Mouse (Mus musculus) induced T-regulatory cell, adult 2 months (primary cell): Measurements from ENCODE around the gene Fam189a1.

Experiments used
- DNase-seq: peaks from one replicate; pipeline ENCODE4 v3.0.0-alpha.2; 2012; ENCODE audit warnings: low read depth

Gene Fam189a1

GRCm38 (mm10) chr7:65044280-65044679 lies 112.1 kb downstream of the Fam189a1 start:
- no peak for DNase-seq

DNA sequence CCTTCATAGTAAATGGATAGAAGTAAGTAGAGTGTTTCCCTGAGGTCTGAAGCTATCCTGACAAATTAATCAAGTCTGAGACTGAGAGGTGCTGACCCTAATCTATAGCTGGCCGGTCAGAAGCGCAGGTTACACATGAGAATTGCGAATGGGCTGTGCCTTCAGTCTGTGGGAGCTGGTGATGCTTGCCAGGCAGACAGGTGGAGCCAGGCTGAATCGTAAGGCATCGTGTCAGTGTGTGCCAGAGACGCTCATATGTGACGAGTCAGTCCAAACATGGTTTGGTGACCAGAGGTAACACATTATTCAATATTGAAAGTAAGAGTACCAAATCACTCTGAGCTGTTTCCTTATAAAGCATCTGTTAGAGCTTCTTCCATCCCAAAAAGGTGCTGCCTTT lies 115.3 kb downstream of the Fam189a1 start:
- no peak for DNase-seq

DNA sequence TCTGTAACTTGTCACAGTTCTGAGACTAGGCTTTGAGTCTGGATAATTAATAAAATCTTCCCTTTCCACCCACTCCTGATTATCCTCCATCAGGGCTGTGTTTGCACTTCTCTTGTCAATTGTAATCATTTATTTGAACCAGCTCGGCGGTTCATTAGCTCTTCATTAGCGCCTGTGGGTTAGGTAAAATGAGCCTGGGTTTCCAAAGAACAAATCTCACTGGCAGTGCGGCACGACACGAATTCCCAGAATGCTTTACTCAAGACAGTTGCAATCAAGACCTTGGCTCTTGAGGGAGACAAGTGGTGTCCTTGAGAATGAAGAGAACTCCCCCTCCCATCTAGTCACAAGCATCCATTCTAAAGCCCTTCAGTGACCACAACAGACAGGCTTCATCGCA lies 124.6 kb downstream of the Fam189a1 start:
- DNase-seq, result no peak

DNA sequence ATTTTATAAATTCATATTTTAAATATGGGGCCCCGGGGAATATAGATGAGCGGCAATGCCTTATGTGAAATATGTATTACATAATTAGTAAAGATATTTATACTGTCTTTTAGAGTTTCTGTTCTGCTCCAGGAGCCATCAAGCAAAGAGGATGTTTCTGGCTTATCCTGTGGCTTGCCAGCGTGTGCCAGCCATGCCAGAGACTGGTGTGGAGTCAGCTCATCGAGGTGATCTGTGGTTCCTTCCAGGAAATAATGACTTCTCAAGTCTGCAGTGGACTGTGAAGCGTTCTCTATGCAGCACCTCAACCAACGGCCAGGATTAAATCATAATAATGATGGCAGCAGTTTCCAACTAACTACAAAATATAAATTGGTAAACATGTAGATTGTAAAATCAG lies 125.2 kb downstream of the Fam189a1 start:
- no peak for DNase-seq

DNA sequence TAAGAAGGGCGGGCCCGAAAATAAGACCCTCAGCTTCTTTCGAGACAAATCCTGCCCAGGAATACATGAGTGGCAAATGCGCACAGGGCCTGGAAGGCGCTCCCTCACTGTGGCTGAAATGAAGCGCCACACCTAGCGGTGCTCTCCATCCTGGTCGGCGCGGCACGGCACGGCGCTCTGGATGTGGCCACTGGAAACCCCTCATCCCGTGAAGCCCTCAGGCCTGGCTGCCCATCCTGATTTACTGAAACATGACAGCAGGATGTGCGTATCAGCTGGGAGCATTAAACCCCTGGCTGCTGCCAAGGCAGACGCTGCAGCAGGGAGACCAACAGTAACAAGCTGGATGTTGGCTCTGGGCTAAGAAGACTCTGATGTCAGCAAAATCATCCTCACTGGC lies 126.4 kb downstream of the Fam189a1 start:
- no peak for DNase-seq

GRCm38 (mm10) chr7:65021298-65021697 lies 135.1 kb downstream of the Fam189a1 start:
- no peak for DNase-seq

DNA sequence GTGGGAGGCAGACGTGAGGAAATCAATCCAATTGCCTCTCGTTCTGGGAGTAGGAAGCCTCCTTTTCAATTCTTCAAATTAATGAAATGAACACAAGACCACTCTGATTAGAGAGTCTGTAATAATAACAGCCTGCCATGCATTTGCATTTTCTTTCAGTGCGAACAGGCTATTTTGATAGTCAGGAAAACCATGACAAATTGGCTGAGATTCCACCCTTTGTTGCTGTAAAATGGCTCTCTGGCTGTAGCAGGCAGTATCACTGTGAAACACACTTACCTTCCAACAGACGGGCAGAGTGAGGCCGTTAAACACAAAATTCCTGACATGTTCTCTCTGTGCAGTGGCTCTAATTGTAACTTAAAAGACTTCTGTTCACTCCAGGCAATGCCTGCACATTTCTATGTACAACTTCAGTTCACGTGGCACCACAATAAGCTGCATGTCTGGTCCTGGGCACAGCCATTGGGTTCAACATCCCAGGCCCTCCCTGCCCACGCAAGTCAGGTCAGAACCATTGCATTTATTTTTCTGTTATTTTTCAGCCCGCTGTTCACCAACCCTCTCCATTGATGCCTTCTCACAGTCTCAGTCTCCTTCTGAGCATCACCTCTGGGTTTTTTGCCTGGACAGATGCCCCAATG lies 138.2 kb downstream of the Fam189a1 start:
- DNase-seq, result no peak

- DNase-seq, result no peak
These were observed 139.0 kb downstream of the Fam189a1 start for GRCm38 (mm10) chr7:65017348-65017747.

- no peak for DNase-seq
These were observed 145.2 kb downstream of the Fam189a1 start for GRCm38 (mm10) chr7:65011133-65011532.

- DNase-seq, result no peak
These were observed 146.1 kb downstream of the Fam189a1 start for GRCm38 (mm10) chr7:65010275-65010674.

DNA sequence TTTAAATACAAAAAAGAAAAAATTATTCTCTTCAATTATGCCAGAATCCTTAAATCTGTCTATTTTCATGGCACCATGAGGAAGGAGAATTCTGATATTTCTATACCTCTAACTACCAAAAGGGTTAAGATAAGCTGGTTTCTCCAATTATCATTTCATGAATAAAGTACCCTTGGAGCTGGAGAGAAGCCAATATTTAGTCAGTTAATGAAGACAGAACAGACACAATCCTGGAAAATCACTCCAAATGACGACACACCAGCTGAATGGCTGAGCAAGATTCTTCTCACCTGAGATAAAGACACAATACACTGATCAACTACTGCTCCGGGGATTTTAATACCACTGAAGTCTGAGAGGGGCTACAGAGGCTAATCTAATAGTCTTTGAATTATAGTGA lies 150.6 kb downstream of the Fam189a1 start:
- no peak for DNase-seq

DNA sequence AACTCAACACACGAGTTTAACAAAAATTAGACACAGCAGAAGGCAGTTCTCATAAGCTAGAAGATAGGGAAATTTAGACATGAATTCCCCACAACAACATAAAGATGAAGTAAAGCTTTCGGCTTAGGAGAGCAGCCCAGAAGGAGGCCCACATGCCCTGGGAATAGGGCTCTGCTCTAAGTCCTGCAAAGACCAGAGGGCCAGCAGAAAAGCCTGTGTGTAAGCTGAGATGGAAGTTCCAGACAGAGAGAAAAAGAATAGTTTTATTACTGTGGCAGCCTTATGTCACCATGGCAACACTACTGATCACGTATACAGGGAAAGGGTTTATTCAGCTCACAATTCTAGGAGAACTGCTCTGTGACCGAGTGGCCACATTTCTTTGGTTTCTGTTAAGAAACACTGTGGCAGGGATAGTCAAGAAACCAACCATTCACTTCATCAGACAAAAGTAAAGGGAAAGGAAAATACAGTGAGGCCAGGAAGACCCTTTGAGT lies 156.6 kb downstream of the Fam189a1 start:
- DNase-seq, result no peak

DNA sequence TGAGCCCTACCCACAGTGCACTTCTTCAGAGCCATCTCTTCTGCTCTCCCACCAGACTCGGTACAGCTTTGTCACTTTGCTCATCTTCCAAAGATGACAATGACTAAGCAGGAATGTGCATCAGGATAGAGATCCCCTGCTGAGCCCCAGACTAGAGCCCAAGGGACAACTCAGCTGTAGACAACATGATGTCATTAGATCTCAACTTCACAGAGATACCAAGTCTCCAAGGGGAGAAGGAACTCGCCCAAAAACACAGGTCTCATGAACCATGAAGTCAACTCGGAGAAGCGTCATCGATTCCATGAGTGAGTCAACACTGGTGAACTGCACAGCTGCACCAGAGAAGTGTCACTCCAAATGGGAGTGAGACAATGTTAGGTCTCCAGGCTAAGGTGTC lies 158.6 kb downstream of the Fam189a1 start:
- DNase-seq, result no peak

GRCm38 (mm10) chr7:64995946-64996444 lies 160.4 kb downstream of the Fam189a1 start:
- DNase-seq, result no peak

DNA sequence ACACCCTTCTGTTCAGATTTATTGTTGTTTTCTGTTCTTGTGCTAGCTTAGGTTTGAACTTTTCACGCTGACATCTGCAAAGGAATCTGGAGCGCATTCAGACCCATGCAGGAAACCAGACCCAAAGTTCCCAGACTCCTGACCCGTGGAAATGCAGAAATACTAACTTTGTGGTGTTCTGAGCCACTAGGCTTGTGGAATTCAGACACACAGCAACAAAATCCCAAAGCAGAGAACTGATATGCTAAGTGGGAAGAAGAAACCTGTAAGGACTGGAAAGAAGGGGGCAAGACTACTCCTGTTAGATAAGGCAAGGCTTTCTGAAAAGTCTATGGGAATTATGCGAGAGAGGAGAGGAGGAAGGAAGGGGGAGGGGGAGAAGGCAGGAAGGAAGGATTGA lies 167.0 kb downstream of the Fam189a1 start:
- no peak for DNase-seq

- no peak for DNase-seq
These were observed 168.4 kb downstream of the Fam189a1 start for GRCm38 (mm10) chr7:64988015-64988414.

- no peak for DNase-seq
These were observed 171.8 kb downstream of the Fam189a1 start for GRCm38 (mm10) chr7:64984468-64985120.

DNA sequence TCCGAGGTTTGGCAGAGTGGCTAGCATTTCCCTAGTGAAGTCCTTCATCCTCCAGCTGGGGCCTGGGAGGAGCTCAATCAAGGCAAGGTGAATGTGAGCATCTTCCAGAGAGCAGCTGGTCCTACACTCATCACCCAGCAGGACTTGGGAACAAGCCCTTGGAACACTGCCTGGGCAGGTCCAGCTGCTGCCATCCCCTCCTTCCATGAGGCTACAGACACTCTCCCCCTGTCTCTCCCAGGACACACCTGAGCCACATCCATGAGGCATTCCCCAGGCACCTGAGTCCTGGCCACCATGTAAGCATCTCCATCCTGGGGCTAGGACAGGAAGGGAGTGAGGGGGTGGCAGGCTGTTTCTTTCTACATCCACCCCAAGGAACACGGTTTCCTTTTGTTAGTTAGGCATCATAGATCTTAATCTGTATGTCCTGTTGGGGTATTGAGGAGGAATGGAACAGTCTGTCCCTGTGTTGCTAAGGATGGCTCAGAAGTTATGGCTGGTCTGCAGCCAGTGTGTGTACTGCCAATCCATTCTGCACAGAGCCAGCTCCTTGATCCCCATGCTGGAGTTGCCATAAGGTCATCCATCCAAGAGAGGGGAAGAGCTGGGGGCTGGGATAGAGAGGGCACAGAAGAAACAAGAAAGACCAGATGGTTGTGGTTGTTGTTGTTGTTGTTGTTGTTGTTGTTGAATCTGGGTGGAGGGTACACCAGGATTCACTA lies 174.7 kb downstream of the Fam189a1 start:
- DNase-seq, result no peak

DNA sequence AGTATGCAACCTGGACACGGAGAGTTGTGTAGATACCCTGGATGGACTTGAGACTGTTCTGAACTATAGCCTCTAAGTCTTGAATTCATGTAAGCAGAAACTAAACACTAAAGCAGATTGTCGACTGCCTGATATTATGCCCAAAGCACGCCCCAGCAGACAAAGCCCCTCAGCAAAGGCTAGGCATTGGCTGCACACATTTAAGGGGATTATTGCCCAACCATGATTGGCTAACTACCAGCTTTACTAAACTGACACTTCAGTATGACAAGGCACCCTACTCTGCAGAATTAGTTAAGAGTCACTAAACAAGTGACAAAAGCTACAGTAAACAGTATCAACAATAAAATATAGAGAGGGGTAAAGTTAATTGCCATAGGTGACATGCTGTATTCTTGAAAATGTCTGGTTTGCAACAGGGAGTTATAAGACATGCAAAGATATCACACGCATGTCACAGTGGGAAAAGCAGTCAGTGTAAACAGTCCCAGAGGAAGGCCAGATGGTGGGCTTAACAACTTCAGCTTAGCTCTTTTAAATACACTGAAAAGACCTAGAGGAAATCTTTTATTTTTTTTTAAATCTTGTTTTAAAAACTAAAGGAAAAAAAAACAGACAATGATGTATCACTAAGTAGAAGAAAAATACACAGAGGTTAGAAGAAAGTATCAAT lies 182.6 kb downstream of the Fam189a1 start:
- no peak for DNase-seq

- no peak for DNase-seq
These were observed 194.2 kb downstream of the Fam189a1 start for GRCm38 (mm10) chr7:64962128-64962527.

DNA sequence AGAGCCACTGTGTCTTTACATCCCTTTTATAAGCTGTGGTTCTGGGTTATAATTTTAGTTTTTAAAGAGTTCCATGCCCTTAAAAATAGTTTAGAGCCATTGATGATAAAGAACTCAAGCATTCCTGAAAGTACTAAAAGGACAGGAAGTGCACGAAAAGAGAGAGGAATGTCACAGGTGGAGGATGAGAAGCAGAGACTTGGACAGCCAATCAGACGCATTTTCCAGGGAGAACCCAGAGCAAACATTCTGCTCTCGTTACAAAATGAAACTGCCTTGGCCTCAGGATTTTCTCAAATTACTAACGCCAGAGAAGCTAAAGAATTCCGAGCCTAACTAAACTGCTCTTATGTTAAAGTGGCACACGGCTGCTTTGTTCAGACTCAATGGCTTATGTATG lies 197.3 kb downstream of the Fam189a1 start:
- DNase-seq, result no peak

GRCm38 (mm10) chr7:64952181-64952580 lies 204.2 kb downstream of the Fam189a1 start:
- DNase-seq, result no peak

DNA sequence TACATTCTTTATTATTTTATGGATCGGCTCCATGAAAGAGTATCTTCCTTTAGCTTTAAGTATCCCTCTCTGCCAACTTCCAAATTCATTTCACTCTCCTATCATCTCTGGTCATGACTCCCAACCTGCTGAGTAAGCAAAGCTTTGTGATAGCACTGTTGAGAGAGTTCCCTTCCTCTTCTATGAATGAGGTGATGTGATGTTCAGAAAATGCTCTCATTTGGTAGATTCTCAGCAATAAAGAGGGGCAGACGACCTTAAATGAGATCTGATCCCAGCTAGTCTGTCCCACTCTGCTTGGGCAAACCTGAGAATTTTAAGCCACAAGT lies 205.6 kb downstream of the Fam189a1 start:
- DNase-seq, result no peak
